In the genomic region with DNA sequence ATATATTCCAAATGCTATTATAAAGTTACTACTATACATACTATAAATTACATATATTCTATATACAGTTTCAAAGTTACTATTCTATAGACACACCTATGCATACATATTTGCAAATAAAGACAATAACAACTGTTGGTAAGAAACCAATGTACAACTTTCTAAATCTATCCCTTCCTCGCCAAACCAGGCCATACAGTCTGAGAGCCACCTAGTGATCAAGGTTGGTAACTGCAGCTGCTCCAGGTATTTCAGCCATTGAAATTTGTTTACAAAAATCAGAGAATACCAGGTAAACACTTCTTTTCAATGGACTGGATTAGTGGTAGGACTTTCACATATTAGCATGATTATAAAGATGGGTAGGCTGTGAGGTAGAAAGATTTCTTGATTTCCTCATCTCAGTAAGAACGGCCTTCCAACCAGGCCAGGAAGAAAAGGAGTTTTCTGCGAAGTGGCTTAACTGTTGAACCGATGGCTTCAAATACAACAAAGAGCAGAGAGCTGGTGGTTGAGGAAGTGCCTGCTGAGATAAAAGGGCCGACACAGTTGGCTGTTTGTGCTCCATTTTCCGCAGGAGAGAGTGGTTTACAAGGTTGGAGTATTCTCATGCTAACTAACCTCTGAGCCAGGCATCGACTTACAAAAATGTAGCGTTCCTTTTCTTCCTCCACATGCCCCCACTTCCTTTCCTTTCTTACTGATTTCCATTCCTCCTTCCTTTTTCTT, we compare ENCODE assay signal across 9 mouse cellular contexts. TPM values are rescaled to one million over a fixed set of nuclear protein-coding genes. Genes with fewer than 3 reads are reported as not detected.
A peak's percentile ranks its signal among the peaks of the same experiment; 100 is the strongest.
DNase-seq lines count a peak whose midpoint lies in the region; ATAC-seq and TF ChIP-seq lines count a peak whose summit lies in the region.
"Had no signal": no experiment of that assay in that cellular context is flagged by ENCODE, and none has a peak within 500 bp of the region (broad histone marks: within the 10 kb centered on the region; RNA-seq: fewer than 3 reads in every experiment).

No protein-coding gene starts in this region.

- TF ChIP-seq CTCF in thymus, adult 2 months (IDR thresholded peaks at IDR 0.05; ENCODE audit: borderline replicate concordance, control insufficient read depth, extremely low read depth, insufficient read depth, low read length, poor library complexity) = no peak

- peaks cover 6 to 31% of the 10 kb centered on the region in 2 experiments for H3K4me1 ChIP-seq in heart, embryonic 14.5 days (ENCODE audit: control insufficient read depth in 2 of 2, insufficient read depth in 2 of 2, low read length in 2 of 2)
- H3K4me1 ChIP-seq in limb, embryonic 13.5 days = peaks cover 14% of the 10 kb centered on the region
- H3K4me1 ChIP-seq in thymus, adult 2 months (replicated peaks; ENCODE audit: control insufficient read depth, insufficient read depth, low read length) = peaks cover 13% of the 10 kb centered on the region

- H3K4me3 ChIP-seq in heart, embryonic 14.5 days (ENCODE audit: control insufficient read depth in 1 of 2, insufficient read depth in 1 of 2, low read depth in 1 of 2, low read length in 2 of 2) = no peak overlapping the region
- no peak overlapping the region for H3K4me3 ChIP-seq in limb, embryonic 13.5 days
- no peak overlapping the region for H3K4me3 ChIP-seq in thymus, adult 2 months (ENCODE audit: control insufficient read depth, insufficient read depth, low read length)

- no peak for TF ChIP-seq POLR2A in thymus, adult 2 months (IDR thresholded peaks at IDR 0.05; ENCODE audit: control insufficient read depth, extremely low read depth, insufficient read depth, low read length, poor library complexity)

- H3K27me3 ChIP-seq in heart, embryonic 14.5 days (ENCODE audit: control insufficient read depth, insufficient read depth, low read length) = no peaks in the 10 kb centered on the region
- no peaks in the 10 kb centered on the region for H3K27me3 ChIP-seq in limb, embryonic 13.5 days
- H3K27me3 ChIP-seq in thymus, adult 2 months (ENCODE audit: control insufficient read depth, insufficient read depth, low read length) = no peaks in the 10 kb centered on the region

- H3K9me3 ChIP-seq in heart, embryonic 14.5 days (ENCODE audit: control insufficient read depth, low read length) = no peaks in the 10 kb centered on the region
- H3K9me3 ChIP-seq in limb, embryonic 13.5 days = no peaks in the 10 kb centered on the region

- H3K9ac ChIP-seq in heart, embryonic 14.5 days (ENCODE audit: low read length) = 0 out of 2 replicates have a peak overlapping the region, but pooled peaks have one; percentile 16
- peak overlapping the region; percentile 31; the same call in 1 of the 2 replicates for H3K9ac ChIP-seq in limb, embryonic 13.5 days

- WGBS in heart, embryonic 14.5 days = 20% methylated on average over 8 of the region's 8 CpGs
- WGBS in limb, embryonic 13.5 days = 7% methylated on average over 8 of the region's 8 CpGs
- WGBS in thymus, adult 2 months = 14% methylated on average over 8 of the region's 8 CpGs

- intact Hi-C loops in gastrocnemius, postnatal 14 days (cut with DNase I; ENCODE audit: low total_unique reads) = loop anchor here (5.0 kb wide), 1 partner anchor 33 kb away; a partner anchor contains a TSS

- no peak for ATAC-seq in heart, embryonic 14.5 days (ENCODE audit: insufficient number of reproducible peaks, insufficient read depth, low FRiP score, low read depth)
- ATAC-seq in limb, embryonic 13.5 days (ENCODE audit: low FRiP score, low read depth) = no peak

- peak; percentile 52 for DNase-seq in gastrocnemius, adult 18-20 months (ENCODE audit: low spot score)
- DNase-seq in gastrocnemius, postnatal 14 days = no peak
- peak; percentile 45 for DNase-seq in CD4-positive helper T cell, adult 2 months (ENCODE audit: low read depth, low spot score)
- peak; percentile 72 for DNase-seq in cerebellum, adult 9-10 months
- DNase-seq in thymus, adult 2 months = peak; percentile 53
- DNase-seq in urinary bladder, adult 18-20 months (ENCODE audit: low spot score in 2 of 2) = no peak

- H3K36me3 ChIP-seq in heart, embryonic 14.5 days (ENCODE audit: control insufficient read depth, insufficient read depth, low read length) = no peaks in the 10 kb centered on the region
- no peaks in the 10 kb centered on the region for H3K36me3 ChIP-seq in limb, embryonic 13.5 days
- H3K36me3 ChIP-seq in thymus, adult 2 months (ENCODE audit: control insufficient read depth, insufficient read depth, low read length) = no peaks in the 10 kb centered on the region

- H3K27ac ChIP-seq in heart, embryonic 14.5 days (replicated peaks in 1 of 2; ENCODE audit: control insufficient read depth in 1 of 2, insufficient read depth in 1 of 2, low read depth in 2 of 2, low read length in 2 of 2) = peak overlapping the region in 1 of 2 experiments; percentile 82; a peak in 1 of 4 replicates
- no peak overlapping the region for H3K27ac ChIP-seq in limb, embryonic 13.5 days
- H3K27ac ChIP-seq in thymus, adult 2 months (ENCODE audit: control insufficient read depth, insufficient read depth, low read length) = peak overlapping the region; percentile 82; the same call in 1 of the 2 replicates

- no peak overlapping the region for H3K4me2 ChIP-seq in heart, embryonic 14.5 days (ENCODE audit: low read length)
- H3K4me2 ChIP-seq in limb, embryonic 13.5 days (replicated peaks) = peak overlapping the region; percentile 26; the same call in 1 of the 2 replicates

RNA-seq across cellular contexts. Expression of a gene that starts 7.5 kb away (rescaled TPM):
- under 1 TPM; 0.07 to 0.23 TPM for total RNA-seq in gastrocnemius, adult 18-20 months (2021)
- total RNA-seq in gastrocnemius, postnatal 14 days (2021) = under 1 TPM; 0.07 to 0.21 TPM
- polyA plus RNA-seq in heart, embryonic 14.5 days (2014; fragmentation: Nextera tagmentation; extraction: Ambion mirVana) = 0.96 and 1.1 TPM in 2 replicates
- 8.9 and 9.4 TPM in 2 replicates for polyA plus RNA-seq in limb, embryonic 13.5 days (2015; fragmentation: Nextera tagmentation; extraction: Ambion mirVana)
- polyA plus RNA-seq in thymus, adult 2 months (2012; rRNA removed) = 3.6 and 4.7 TPM in 2 replicates

RNA-seq across cellular contexts. Expression of a gene that starts 19.5 kb away (rescaled TPM):
- not detected for total RNA-seq in gastrocnemius, adult 18-20 months (2021)
- under 1 TPM in 1 of 2 experiments, not detected in 1; 0.44 TPM for total RNA-seq in gastrocnemius, postnatal 14 days (2021)
- not detected in 2 replicates for polyA plus RNA-seq in heart, embryonic 14.5 days (2014; fragmentation: Nextera tagmentation; extraction: Ambion mirVana)
- polyA plus RNA-seq in limb, embryonic 13.5 days (2015; fragmentation: Nextera tagmentation; extraction: Ambion mirVana) = not detected in 2 replicates
- 0.26 and 0.55 TPM in 2 replicates for polyA plus RNA-seq in thymus, adult 2 months (2012; rRNA removed)
- total RNA-seq: left cerebral cortex, postnatal 25 days had no signal

RNA-seq across cellular contexts. Expression of a gene that starts 24.7 kb away (rescaled TPM):
- total RNA-seq in gastrocnemius, adult 18-20 months (2021) = not detected
- not detected for total RNA-seq in gastrocnemius, postnatal 14 days (2021)
- polyA plus RNA-seq in heart, embryonic 14.5 days (2014; fragmentation: Nextera tagmentation; extraction: Ambion mirVana) = not detected in 2 replicates
- polyA plus RNA-seq in limb, embryonic 13.5 days (2015; fragmentation: Nextera tagmentation; extraction: Ambion mirVana) = not detected in 2 replicates
- 0.15 TPM in 1 of 2 replicates, not detected in the other for polyA plus RNA-seq in thymus, adult 2 months (2012; rRNA removed)
- total RNA-seq: left cerebral cortex, postnatal 25 days had no signal

RNA-seq across cellular contexts. Expression of a gene that starts 31.1 kb away (rescaled TPM):
- total RNA-seq in gastrocnemius, adult 18-20 months (2021) = 10 to 100 TPM; 20.2 to 25.5 TPM
- 10 to 100 TPM; 35.2 to 40.9 TPM for total RNA-seq in gastrocnemius, postnatal 14 days (2021)
- 167 and 173 TPM in 2 replicates for polyA plus RNA-seq in heart, embryonic 14.5 days (2014; fragmentation: Nextera tagmentation; extraction: Ambion mirVana)
- polyA plus RNA-seq in limb, embryonic 13.5 days (2015; fragmentation: Nextera tagmentation; extraction: Ambion mirVana) = 118 and 123 TPM in 2 replicates
- 209 and 222 TPM in 2 replicates for polyA plus RNA-seq in thymus, adult 2 months (2012; rRNA removed)

RNA-seq across cellular contexts. Expression of a gene that starts 53.8 kb away (rescaled TPM):
- total RNA-seq in gastrocnemius, adult 18-20 months (2021) = not detected
- total RNA-seq in gastrocnemius, postnatal 14 days (2021) = not detected
- polyA plus RNA-seq in heart, embryonic 14.5 days (2014; fragmentation: Nextera tagmentation; extraction: Ambion mirVana) = not detected in 2 replicates
- not detected in 2 replicates for polyA plus RNA-seq in limb, embryonic 13.5 days (2015; fragmentation: Nextera tagmentation; extraction: Ambion mirVana)
- not detected in 2 replicates for polyA plus RNA-seq in thymus, adult 2 months (2012; rRNA removed)

Comparison
In these comparisons a context has a peak if more than half of its experiments do, and no peak if none do; other contexts are left out.
1. DNase-seq: peak in gastrocnemius, adult 18-20 months (single experiment), CD4-positive helper T cell, adult 2 months (single experiment), cerebellum, adult 9-10 months (single experiment) and thymus, adult 2 months (single experiment); none in gastrocnemius, postnatal 14 days (single experiment) and urinary bladder, adult 18-20 months (0 of 2).